Mouse (Mus musculus) kidney, postnatal 0 days (tissue): Measurements from ENCODE around the gene Olfr1164. TPM values are rescaled to one million over a fixed set of nuclear protein-coding genes. Genes with fewer than 3 reads are reported as not detected.

ENCODE experiments used
- ATAC-seq: fragments of 200-750 bp; cut with Nextera tagmentation; replicated peaks from 2 replicates; pipeline ENCODE4 v1.8.0; 2017; ENCODE audit warnings: low read depth, moderate number of reproducible peaks, moderate TSS enrichment, moderate library complexity; ENCODE audit not compliant: low FRiP score
- DNase-seq: peaks from one replicate; pipeline ENCODE4 v3.0.0-alpha.2; 2016; ENCODE audit warnings: low spot score
- H3K27ac ChIP-seq: fragments of 300-500 bp; sonication (generic); 2 replicates; pipeline ENCODE4 v1.5.1; 2014; ENCODE audit warnings: mild to moderate bottlenecking
- H3K27me3 ChIP-seq: fragments of 300-500 bp; sonication (generic); 2 replicates; pipeline ENCODE4 v1.6.1; 2014; ENCODE audit warnings: low read length, mixed read lengths; ENCODE audit not compliant: insufficient read depth
- H3K36me3 ChIP-seq: fragments of 300-500 bp; sonication (generic); 2 replicates; pipeline ENCODE4 v1.6.1; 2014; ENCODE audit warnings: low read length, mixed read lengths; ENCODE audit not compliant: insufficient read depth
- H3K4me1 ChIP-seq: fragments of 300-500 bp; sonication (generic); replicated peaks from 2 replicates; pipeline ENCODE4 v1.6.1; 2014; ENCODE audit warnings: antibody characterized with exemption, low read length, mixed read lengths; ENCODE audit not compliant: insufficient read depth
- H3K4me2 ChIP-seq: fragments of 300-500 bp; sonication (generic); 2 replicates; pipeline ENCODE4 v1.6.1; 2014; ENCODE audit warnings: mild to moderate bottlenecking, low read length, moderate library complexity, mixed read lengths
- H3K4me3 ChIP-seq: fragments of 300-500 bp; sonication (generic); replicated peaks from 2 replicates; pipeline ENCODE4 v1.5.1; 2014; ENCODE audit warnings: low read depth, low read length
- H3K9ac ChIP-seq: fragments of 300-500 bp; sonication (generic); 2 replicates; pipeline ENCODE4 v1.6.1; 2014; ENCODE audit warnings: low read depth, low read length
- H3K9me3 ChIP-seq: fragments of 300-500 bp; sonication (generic); replicated peaks from 2 replicates; pipeline ENCODE4 v1.6.1; 2016; ENCODE audit warnings: low read length, inconsistent platforms, mixed read lengths
- CTCF ChIP-seq: IDR thresholded peaks from 2 replicates; pipeline ENCODE4 v1.5.1; 2016; ENCODE audit warnings: antibody characterized with exemption, low read depth, mild to moderate bottlenecking, moderate library complexity
- WGBS: fragments of 180-500 bp; shearing (Covaris S2); extraction: QIAGEN DNeasy Blood & Tissue Kit; methylation state at CpG from one replicate; pipeline ENCODE4 v1.1.7; 2014; 5-methylcytosine and 5-hydroxymethylcytosine counted together
- polyA plus RNA-seq: library from polyadenylated mRNA; unstranded; fragments of >200 nt; fragmentation: Nextera tagmentation; extraction: Ambion mirVana; gene quantifications from 2 replicates; pipeline ENCODE4 v1.2.1, GENCODE M21; 2015

Gene Olfr1164
- not detected in 2 replicates for polyA plus RNA-seq

DNA sequence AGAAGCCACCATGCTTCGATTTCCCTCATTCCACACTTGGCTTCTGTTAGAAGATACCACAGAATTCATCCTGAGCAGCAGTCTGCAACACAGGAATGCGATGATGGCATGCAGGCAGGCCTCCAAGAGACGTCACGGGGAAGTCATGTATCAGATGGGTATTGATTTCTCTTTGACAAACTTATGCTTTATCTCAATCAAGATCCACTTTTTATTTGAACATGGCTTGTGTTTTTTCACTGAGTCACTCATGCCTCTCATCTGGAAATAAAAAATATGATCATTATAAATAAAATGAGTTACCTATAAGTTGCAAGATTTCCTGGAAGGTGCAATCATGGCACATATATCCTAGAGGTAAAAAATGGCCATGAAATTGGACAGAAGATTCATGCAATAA lies at the start of gene Olfr1164:
TSS of gene Olfr1164 (minus strand) at position 101 of the 400 bp plus-strand sequence.
- DNase-seq (no peak), ATAC-seq (no peak)
- Histone ChIP-seq H3K4me3 (no peak within 1 kb of the TSS), H3K27me3 (no peaks in the 10 kb centered on the region), H3K9ac (no peak within 1 kb of the TSS), H3K4me2 (no peak within 1 kb of the TSS), H3K27ac (no peak within 1 kb of the TSS), H3K4me1 (no peaks in the 10 kb centered on the region), H3K36me3 (no peaks in the 10 kb centered on the region), H3K9me3 (no peaks in the 10 kb centered on the region)
- TF ChIP-seq CTCF = no peak
- 77% methylated on average over 4 of the region's 4 CpGs for WGBS

DNA sequence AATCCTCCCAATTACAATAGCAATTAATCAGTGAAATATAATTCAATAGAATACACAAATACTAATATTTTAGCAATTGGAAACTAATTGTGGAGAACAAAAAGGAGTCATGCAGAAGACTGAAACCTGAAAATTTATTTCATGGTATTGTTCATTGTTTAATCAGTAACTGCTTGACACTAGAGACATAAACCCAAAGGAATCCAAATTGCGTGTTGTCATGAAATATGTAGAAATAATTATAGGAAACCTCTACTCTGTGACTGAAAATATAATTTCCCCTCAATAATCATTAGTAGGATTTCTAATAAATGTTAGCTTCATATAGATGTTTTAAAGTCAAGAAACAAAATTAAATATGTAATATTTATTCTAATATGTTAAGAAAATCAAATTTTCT lies 34.4 kb upstream of the Olfr1164 start, which contains the start of gene Olfr1166:
TSS of gene Olfr1166 (minus strand) at position 101 of the 400 bp plus-strand sequence.
- ATAC-seq (no peak), DNase-seq (no peak)
- H3K4me1 ChIP-seq = no peaks in the 10 kb centered on the region
- H3K4me2 ChIP-seq = no peak within 1 kb of the TSS
- TF ChIP-seq CTCF = no peak
- WGBS = 91% methylated on average over 1 of the region's 1 CpGs
- no peak within 1 kb of the TSS for H3K9ac ChIP-seq
- no peaks in the 10 kb centered on the region for H3K9me3 ChIP-seq
- H3K27me3 ChIP-seq = no peaks in the 10 kb centered on the region
- H3K4me3 ChIP-seq = no peak within 1 kb of the TSS
- no peak within 1 kb of the TSS for H3K27ac ChIP-seq
- no peaks in the 10 kb centered on the region for H3K36me3 ChIP-seq

DNA sequence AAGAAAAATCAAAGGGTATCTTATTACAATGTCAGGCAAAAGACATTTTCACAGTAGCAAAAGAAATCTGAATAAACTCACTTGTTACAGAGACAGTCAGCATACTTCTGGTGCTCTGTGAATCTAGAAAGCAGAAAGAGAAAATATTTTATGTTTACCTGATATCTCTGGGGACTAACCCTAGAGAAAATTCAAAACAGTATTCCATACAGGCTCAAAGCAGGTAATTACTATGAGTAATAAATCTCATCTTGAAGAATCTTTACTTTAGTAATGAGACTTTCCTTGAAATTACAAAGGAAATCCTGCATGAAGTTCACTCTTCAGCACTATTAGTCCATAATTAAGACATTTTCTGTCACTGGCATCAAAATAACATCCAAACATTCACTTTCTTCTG lies 22.0 kb downstream of the Olfr1164 start, which contains the start of gene Olfr1163:
TSS of gene Olfr1163 (minus strand) at position 101 of the 400 bp plus-strand sequence.
- H3K9ac ChIP-seq = no peak within 1 kb of the TSS
- no peak within 1 kb of the TSS for H3K4me3 ChIP-seq
- no peaks in the 10 kb centered on the region for H3K9me3 ChIP-seq
- DNase-seq (no peak), ATAC-seq (no peak)
- H3K27me3 ChIP-seq = no peaks in the 10 kb centered on the region
- no peak within 1 kb of the TSS for H3K4me2 ChIP-seq
- TF ChIP-seq CTCF = no peak
- no peaks in the 10 kb centered on the region for H3K4me1 ChIP-seq
- H3K27ac ChIP-seq = no peak within 1 kb of the TSS
- H3K36me3 ChIP-seq = no peaks in the 10 kb centered on the region

DNA sequence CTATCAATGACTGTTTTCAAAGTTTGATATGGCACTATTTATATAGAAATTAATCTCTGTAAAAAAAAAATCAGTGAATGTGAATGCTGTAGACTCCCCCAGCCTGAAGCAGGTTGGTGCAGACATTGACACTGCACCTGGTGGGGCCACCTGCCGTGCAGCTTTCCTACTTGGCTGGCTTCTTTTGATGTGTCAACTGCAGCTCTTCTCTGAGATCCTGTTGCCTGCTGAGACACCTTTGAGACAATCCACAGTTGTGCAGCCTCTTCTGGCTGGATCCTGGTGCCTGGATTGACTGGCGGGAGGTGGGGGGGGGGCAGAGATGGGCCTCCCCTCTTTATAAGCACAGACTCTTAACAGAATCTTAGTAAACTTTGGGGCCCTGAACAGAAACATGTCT lies 30.2 kb downstream of the Olfr1164 start:
- DNase-seq (no peak), ATAC-seq (no peak)
- WGBS = 86% methylated on average over 2 of the region's 2 CpGs
- Histone ChIP-seq H3K4me1 (no peaks in the 10 kb centered on the region), H3K36me3 (no peaks in the 10 kb centered on the region), H3K4me3 (no peak overlapping the region), H3K4me2 (no peak overlapping the region), H3K27ac (no peak overlapping the region), H3K9ac (no peak overlapping the region), H3K9me3 (no peaks in the 10 kb centered on the region), H3K27me3 (no peaks in the 10 kb centered on the region)
- no peak for TF ChIP-seq CTCF

DNA sequence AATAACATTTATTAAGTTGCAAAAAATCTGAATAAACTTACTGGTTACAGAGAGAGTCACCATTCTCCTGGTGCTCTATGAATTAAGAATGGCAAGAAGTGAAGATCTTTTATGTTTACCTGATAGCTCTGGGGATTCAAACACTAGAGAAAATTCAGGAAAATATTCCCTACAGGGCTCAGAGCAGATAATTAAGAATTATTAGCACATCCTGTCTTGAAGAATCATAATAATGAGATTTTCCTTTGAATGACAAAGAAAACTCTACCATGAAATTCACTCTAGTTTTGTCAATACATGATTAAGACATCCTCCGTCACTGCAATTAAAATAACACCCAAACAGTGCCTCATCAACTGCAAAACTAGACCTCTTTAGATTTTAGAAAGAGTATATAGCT lies 42.7 kb downstream of the Olfr1164 start, which contains the start of gene Olfr1162:
TSS of gene Olfr1162 (minus strand) at position 101 of the 400 bp plus-strand sequence.
- no peak within 1 kb of the TSS for H3K4me2 ChIP-seq
- ATAC-seq (no peak), DNase-seq (no peak)
- no peak for TF ChIP-seq CTCF
- no peaks in the 10 kb centered on the region for H3K36me3 ChIP-seq
- no peak within 1 kb of the TSS for H3K27ac ChIP-seq
- WGBS = 87% methylated on average over 1 of the region's 1 CpGs
- no peaks in the 10 kb centered on the region for H3K9me3 ChIP-seq
- no peak within 1 kb of the TSS for H3K9ac ChIP-seq
- H3K4me3 ChIP-seq = no peak within 1 kb of the TSS
- H3K27me3 ChIP-seq = no peaks in the 10 kb centered on the region
- no peaks in the 10 kb centered on the region for H3K4me1 ChIP-seq

Other genes with a start within 250 kb of the Olfr1164 start
- gene Olfr1150-ps1, start 250.0 kb downstream of the Olfr1164 start, polyA plus RNA-seq = not detected in 2 replicates
- not detected in 2 replicates for gene Olfr1151, start 238.1 kb downstream of the Olfr1164 start, polyA plus RNA-seq
- gene Olfr1152, start 227.5 kb downstream of the Olfr1164 start, polyA plus RNA-seq = not detected in 2 replicates
- gene Olfr1153, start 199.0 kb downstream of the Olfr1164 start, polyA plus RNA-seq = not detected in 2 replicates
- not detected in 2 replicates for gene Olfr1154, start 188.8 kb downstream of the Olfr1164 start, polyA plus RNA-seq
- not detected in 2 replicates for gene Olfr1155, start 148.8 kb downstream of the Olfr1164 start, polyA plus RNA-seq
- gene Olfr1156, start 140.9 kb downstream of the Olfr1164 start, polyA plus RNA-seq = not detected in 2 replicates
- not detected in 2 replicates for gene Olfr1157, start 125.7 kb downstream of the Olfr1164 start, polyA plus RNA-seq
- not detected in 2 replicates for gene Olfr74, start 119.3 kb downstream of the Olfr1164 start, polyA plus RNA-seq
- not detected in 2 replicates for gene Olfr1158, start 103.9 kb downstream of the Olfr1164 start, polyA plus RNA-seq
- gene Olfr1160, start 85.7 kb downstream of the Olfr1164 start, polyA plus RNA-seq = not detected in 2 replicates
- gene Olfr1161, start 71.2 kb downstream of the Olfr1164 start, polyA plus RNA-seq = not detected in 2 replicates
- not detected in 2 replicates for gene Olfr73, start 56.3 kb downstream of the Olfr1164 start, polyA plus RNA-seq
- not detected in 2 replicates for gene Olfr1162, start 42.8 kb downstream of the Olfr1164 start, polyA plus RNA-seq
- gene Olfr1163, start 22.1 kb downstream of the Olfr1164 start, polyA plus RNA-seq = not detected in 2 replicates
- gene Olfr1166, start 34.3 kb upstream of the Olfr1164 start, polyA plus RNA-seq = not detected in 2 replicates
- gene Olfr1167, start 61.2 kb upstream of the Olfr1164 start, polyA plus RNA-seq = not detected in 2 replicates
- not detected in 2 replicates for gene Olfr1168, start 87.9 kb upstream of the Olfr1164 start, polyA plus RNA-seq
- not detected in 2 replicates for gene Olfr1170, start 134.4 kb upstream of the Olfr1164 start, polyA plus RNA-seq
- not detected in 2 replicates for gene Olfr1173, start 185.9 kb upstream of the Olfr1164 start, polyA plus RNA-seq
- gene Olfr1174-ps, start 221.2 kb upstream of the Olfr1164 start, polyA plus RNA-seq = not detected in 2 replicates
- not detected in 2 replicates for gene Olfr1175-ps, start 233.2 kb upstream of the Olfr1164 start, polyA plus RNA-seq
- not detected in 2 replicates for gene Olfr1176, start 242.8 kb upstream of the Olfr1164 start, polyA plus RNA-seq